Comparison of ENCODE assay signal across 7 mouse cellular contexts in the genomic region with DNA sequence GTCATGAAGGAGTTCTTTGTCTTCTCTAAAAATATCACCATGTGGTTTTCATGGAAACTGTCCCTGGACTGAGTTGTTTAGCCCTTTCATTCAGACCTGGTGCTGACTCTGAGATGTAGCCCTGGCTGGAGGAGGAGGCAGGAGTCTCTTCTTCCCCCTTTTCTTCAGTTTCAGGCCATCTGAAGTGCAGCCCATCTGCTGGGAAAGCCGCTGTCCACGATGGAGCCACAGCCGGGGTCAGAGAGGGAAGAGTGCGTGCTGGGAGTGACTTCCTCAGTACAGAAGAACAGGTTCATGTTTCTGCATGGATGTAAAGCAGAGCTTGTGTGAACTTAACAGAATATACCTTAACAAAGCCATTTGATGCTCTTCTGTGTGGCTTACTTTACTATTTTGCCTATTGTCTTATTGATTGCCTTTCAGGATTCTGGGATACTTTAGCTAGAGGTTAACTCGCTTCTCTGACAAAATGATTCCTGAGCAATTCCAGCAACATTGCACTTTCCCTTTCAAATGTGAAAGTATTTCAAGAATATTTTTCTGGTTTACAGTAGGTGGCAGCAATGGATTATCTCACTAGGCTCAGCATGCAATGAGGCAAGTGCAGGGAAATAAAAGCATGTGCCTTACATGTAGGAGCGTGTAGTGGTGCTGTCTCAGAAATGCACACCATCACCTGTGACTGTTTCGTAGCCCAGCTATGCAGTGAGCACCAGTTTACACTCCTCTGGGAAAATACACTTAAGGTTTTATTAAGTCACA. TPM values are rescaled to one million over a fixed set of nuclear protein-coding genes. Genes with fewer than 3 reads are reported as not detected.
A peak's percentile ranks its signal among the peaks of the same experiment; 100 is the strongest.
DNase-seq lines count a peak whose midpoint lies in the region; ATAC-seq lines count a peak whose summit lies in the region.

No protein-coding gene starts in this region.

- no peaks in the 10 kb centered on the region for H3K36me3 ChIP-seq in forebrain, embryonic 14.5 days (ENCODE audit: control insufficient read depth, insufficient read depth, low read length)

- DNase-seq in left cerebral cortex, postnatal 14 days (ENCODE audit: low spot score in 2 of 2), result peak; percentile 32 to 62
- DNase-seq in left cerebral cortex, postnatal 4 days, result no peak
- peak; percentile 27 for DNase-seq in T-cell, adult 2 months (ENCODE audit: low spot score)
- peak; percentile 82 for DNase-seq in forebrain, embryonic 14.5 days (ENCODE audit: low spot score)
- DNase-seq in retina, embryonic 14.5 days (ENCODE audit: low spot score), result peak; percentile 52
- DNase-seq in testis, postnatal 10 days (ENCODE audit: low spot score), result no peak
- no peak for DNase-seq in right cerebral cortex, postnatal 25 days

- intact Hi-C loops in left cerebral cortex, postnatal 14 days (cut with DNase I), result loop anchor here (5.0 to 10.0 kb wide), 3 partner anchors 171 to 438 kb away; a partner anchor contains a TSS
- intact Hi-C loops in left cerebral cortex, postnatal 4 days (cut with DNase I), result loop anchor here (5.0 kb wide), 1 partner anchor 176 kb away; no protein-coding TSS in a partner anchor

- no peaks in the 10 kb centered on the region for H3K9me3 ChIP-seq in forebrain, embryonic 14.5 days (replicated peaks; ENCODE audit: control insufficient read depth, low read length)

- no peak overlapping the region for H3K4me3 ChIP-seq in forebrain, embryonic 14.5 days (ENCODE audit: low read depth, low read length)

- H3K4me1 ChIP-seq in forebrain, embryonic 14.5 days (ENCODE audit: control insufficient read depth, insufficient read depth, low read length), result no peaks in the 10 kb centered on the region

- no peaks in the 10 kb centered on the region for H3K27me3 ChIP-seq in forebrain, embryonic 14.5 days (replicated peaks; ENCODE audit: control insufficient read depth, insufficient read depth, low read length)

- H3K27ac ChIP-seq in forebrain, embryonic 14.5 days (ENCODE audit: low read depth, low read length), result no peak overlapping the region

- ATAC-seq in forebrain, embryonic 14.5 days, result peak; percentile 73; the same call in 1 of the 2 replicates

- WGBS in forebrain, embryonic 14.5 days, result 64% methylated on average over 7 of the region's 7 CpGs

- H3K9ac ChIP-seq in forebrain, embryonic 14.5 days (ENCODE audit: low read length), result no peak overlapping the region

- no peak overlapping the region for H3K4me2 ChIP-seq in forebrain, embryonic 14.5 days (ENCODE audit: low read length)

RNA-seq across cellular contexts. Expression of a gene that starts 42.3 kb away (rescaled TPM):
- total RNA-seq in left cerebral cortex, postnatal 14 days (2021), result 10 to 100 TPM; 13.0 to 13.5 TPM
- 10 to 100 TPM; 12.0 to 13.9 TPM for total RNA-seq in left cerebral cortex, postnatal 4 days (2021)
- 4.2 and 6.2 TPM in 2 replicates for polyA plus RNA-seq in forebrain, embryonic 14.5 days (2014; fragmentation: Nextera tagmentation; extraction: Ambion mirVana)

RNA-seq across cellular contexts. Expression of a gene that starts 48.9 kb away (rescaled TPM):
- total RNA-seq in left cerebral cortex, postnatal 14 days (2021), result 1 to 10 TPM; 1.3 to 1.4 TPM
- 1 to 10 TPM; 1.1 to 1.5 TPM for total RNA-seq in left cerebral cortex, postnatal 4 days (2021)
- polyA plus RNA-seq in forebrain, embryonic 14.5 days (2014; fragmentation: Nextera tagmentation; extraction: Ambion mirVana), result 0.77 and 0.97 TPM in 2 replicates

Comparison
In these comparisons a context has a peak if more than half of its experiments do, and no peak if none do; other contexts are left out.
1. DNase-seq: peak in left cerebral cortex, postnatal 14 days (2 of 2), T-cell, adult 2 months (single experiment), forebrain, embryonic 14.5 days (single experiment) and retina, embryonic 14.5 days (single experiment); none in left cerebral cortex, postnatal 4 days (single experiment), testis, postnatal 10 days (single experiment) and right cerebral cortex, postnatal 25 days (single experiment).